Mouse (Mus musculus) cerebellum, postnatal 4 days (tissue): Measurements from ENCODE around the gene Mid1.

Experiments
- DNase-seq, 2 experiments: peaks; one replicate each; pipeline ENCODE4 v3.0.0; 2022; ENCODE audit warnings: low spot score in 2 of 2, mixed read lengths in 1 of 2

Gene Mid1

GRCm38 (mm10) chrX:169882220-169882609 is 197.2 kb downstream of the Mid1 start:
- no peak for DNase-seq

GRCm38 (mm10) chrX:169883536-169884272 is 198.7 kb downstream of the Mid1 start:
- DNase-seq: no peak

DNA sequence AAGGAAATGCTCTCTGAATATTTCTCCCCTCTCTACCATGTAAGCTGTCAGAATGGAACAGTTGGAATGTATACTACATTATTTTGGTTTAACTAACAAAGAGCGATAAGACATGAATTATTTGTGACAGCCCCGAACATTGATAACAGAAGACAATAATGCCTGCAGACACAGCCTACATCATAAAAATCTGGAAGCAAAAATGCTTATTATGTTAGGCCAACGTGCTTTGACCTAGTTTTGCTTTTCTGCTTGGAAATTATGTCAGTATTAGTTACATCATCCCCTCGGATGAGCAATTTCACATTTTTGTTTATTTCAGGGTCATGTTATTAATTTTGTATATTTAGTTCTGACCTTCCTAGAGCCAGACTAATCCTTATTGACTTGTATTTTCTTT is 205.5 kb downstream of the Mid1 start:
- DNase-seq: no peak

- no peak for DNase-seq
Measured at GRCm38 (mm10) chrX:169892100-169892499, 207.1 kb downstream of the Mid1 start.

GRCm38 (mm10) chrX:169892631-169893030 is 207.6 kb downstream of the Mid1 start:
- DNase-seq: no peak

GRCm38 (mm10) chrX:169899227-169899950 is 214.4 kb downstream of the Mid1 start:
- DNase-seq: no peak

GRCm38 (mm10) chrX:169902860-169903259 is 217.9 kb downstream of the Mid1 start:
- no peak for DNase-seq

- DNase-seq: no peak
Measured at GRCm38 (mm10) chrX:169903656-169904055, 218.7 kb downstream of the Mid1 start.

- no peak for DNase-seq
Measured at GRCm38 (mm10) chrX:169906054-169906508, 221.1 kb downstream of the Mid1 start.

GRCm38 (mm10) chrX:169909898-169910297 is 224.9 kb downstream of the Mid1 start:
- no peak for DNase-seq

DNA sequence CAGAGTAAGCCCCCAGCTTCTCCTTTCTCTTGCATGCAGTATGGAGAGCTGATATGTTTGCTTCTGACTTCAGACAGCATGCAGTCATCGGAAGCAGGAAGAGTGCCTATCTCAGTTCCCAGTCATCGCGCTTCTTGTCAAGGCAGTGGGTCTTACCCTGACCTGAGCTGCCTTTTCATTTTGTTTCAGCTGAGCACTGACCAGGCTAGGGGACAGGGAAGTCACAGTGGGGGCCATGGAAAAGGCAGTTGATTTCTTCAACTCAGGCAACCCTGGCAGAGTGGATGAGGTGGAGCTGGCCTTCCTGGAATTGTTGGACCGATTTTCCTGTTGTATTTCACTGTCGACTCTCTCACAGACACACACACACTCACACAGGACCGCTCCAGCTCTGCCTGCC is 230.7 kb downstream of the Mid1 start:
- no peak for DNase-seq

DNA sequence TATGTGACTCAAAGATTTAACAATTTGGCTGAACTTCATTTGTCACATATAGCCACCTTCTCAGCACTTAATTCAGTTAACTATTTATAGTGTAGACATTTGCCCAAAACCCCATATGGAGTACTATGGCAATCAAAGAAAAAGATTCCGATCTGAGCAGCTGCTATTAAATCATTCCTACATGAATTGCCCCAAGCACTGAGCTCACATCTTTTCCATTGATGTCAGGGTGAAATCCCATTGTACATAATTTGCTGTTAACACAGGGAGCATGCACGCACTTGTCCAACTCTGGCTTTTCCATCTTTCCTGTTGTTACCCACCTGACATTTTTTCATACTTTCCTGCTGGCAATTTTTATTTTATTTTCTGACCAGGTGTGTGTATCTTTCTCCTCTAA is 237.5 kb downstream of the Mid1 start:
- no peak for DNase-seq

GRCm38 (mm10) chrX:169923417-169923816 is 238.4 kb downstream of the Mid1 start:
- DNase-seq: no peak

- no peak for DNase-seq
Measured at GRCm38 (mm10) chrX:169925600-169925999, 240.6 kb downstream of the Mid1 start.

GRCm38 (mm10) chrX:169927110-169927817 is 242.3 kb downstream of the Mid1 start:
- DNase-seq: no peak

- no peak for DNase-seq
Measured at GRCm38 (mm10) chrX:169930868-169931267, 245.9 kb downstream of the Mid1 start.

- DNase-seq: no peak
Measured at GRCm38 (mm10) chrX:169933228-169933627, 248.2 kb downstream of the Mid1 start.

DNA sequence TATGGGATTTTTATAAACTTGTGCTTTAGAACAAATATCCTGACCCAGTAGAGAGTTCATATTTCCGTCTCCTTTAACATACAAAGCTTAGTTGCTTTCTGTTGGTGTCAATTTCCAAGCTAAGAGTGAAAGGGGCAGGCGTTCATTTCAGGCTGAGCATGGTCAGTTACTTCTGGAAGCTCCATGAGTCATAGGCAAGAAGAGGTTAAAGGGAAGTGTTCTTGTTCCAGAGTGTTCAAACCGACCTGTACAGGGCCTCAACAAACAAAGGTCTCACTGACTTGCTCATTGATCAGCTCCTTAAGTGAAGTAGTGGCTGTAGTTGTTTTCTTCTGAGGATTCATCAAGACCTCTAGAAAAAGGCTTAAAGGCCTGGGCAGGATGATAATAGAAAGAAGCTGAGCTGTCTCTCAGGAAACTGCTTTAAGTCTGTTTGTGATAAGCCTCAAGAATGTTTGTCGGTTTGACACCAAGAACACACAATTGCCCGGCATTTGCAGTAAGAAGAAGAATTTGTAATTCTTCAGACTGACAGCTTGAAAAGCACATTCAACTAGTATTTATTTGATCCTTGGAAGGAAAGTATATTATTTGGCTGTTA is 252.2 kb downstream of the Mid1 start:
- no peak for DNase-seq

DNA sequence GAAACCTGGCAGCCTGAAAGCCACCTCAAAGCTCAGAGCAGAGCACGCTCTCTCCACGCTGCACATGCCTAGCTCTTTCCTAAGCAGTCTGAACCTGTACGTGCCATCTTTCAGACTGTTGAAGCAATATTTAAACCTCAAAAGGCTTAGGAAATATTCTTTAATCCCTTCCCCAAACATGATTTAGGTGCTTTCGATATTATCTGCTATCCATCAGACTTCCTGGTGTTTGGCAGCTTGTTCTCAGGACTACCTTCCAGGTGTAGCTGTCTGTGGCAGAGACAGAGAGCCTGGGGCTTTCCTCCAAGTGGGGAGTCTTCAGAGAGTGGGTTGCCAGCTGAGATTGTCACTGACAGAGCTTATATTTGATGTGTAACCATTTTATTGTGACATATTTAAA is 255.5 kb downstream of the Mid1 start:
- no peak for DNase-seq

DNA sequence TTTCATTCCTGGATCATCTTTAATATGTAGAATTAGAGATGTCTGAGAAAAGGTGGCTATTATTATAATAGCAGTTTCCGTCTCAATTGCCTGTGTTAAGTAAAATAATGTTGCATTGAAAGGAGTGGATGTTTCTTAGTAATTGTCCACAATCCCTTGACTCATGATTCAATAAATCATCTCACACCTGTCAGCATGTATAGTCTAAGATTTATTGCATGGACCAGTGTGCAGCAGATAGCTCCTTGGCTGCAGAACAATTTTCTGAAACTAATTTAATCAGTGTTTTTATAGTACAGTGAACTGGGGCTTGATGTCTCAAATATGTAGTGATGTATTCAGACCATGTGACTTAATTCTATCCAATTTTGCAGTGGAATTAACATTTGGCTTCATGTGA is 265.6 kb downstream of the Mid1 start:
- DNase-seq: no peak

DNA sequence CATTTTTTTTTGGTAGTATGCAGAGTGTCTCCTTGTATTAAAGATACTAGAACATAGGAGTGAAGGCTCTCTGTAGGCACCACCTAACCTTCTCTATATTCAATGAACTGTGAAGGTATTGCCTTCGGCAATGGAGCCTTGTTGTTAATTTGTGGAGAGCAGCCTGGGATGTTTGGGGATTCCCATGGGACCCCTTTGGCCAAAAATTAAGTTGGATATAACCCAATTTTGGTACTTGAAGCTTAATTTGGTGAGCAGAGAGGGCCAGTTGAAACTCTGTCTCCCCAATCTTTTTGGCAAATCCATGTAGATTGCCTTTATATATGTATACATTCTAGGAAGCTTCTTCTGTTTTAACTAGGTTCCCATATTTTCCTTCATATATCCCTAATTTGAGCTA is 284.3 kb downstream of the Mid1 start:
- DNase-seq: no peak

DNA sequence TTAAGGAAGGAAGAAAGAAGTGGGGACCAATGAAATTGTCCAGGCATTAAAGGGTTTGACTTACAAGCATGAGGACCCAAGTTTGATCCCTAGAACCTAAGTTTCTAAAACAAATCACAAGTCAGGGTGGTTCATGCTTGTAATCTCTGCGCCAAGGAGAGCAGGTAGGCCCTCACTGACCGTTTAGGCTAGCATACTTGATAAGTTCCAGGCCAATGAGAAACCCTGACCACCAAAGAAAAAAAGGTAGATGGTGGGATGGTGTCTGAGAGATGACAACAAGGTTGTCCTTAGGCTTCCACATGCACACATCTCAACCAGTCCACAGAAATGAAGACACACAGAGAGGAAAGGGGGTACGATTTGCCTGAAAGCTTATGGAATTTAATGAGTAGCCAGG is 284.8 kb downstream of the Mid1 start:
- peak in 1 of 2 experiments; percentile 2 for DNase-seq
